Mouse (Mus musculus): ENCODE measurements around the gene Nkx3-2. TPM values are rescaled to one million over a fixed set of nuclear protein-coding genes. Genes with fewer than 3 reads are reported as not detected.
A peak's percentile ranks its signal among the peaks of the same experiment; 100 is the strongest.

The Nkx3-2 gene
- polyA plus RNA-seq, 2 experiments: 5.7 to 10.4 TPM

GRCm38 (mm10) chr5:41758671-41759639 lies 5.3 kb downstream of the Nkx3-2 start:
- 11% methylated on average over 19 of the region's 19 CpGs for WGBS

GRCm38 (mm10) chr5:41757338-41757737 lies 7.0 kb downstream of the Nkx3-2 start:
- no peak for TF ChIP-seq POLR2A (IDR thresholded peaks at IDR 0.05; ENCODE audit: borderline replicate concordance, extremely low read depth, insufficient read depth, insufficient read length)
- Histone ChIP-seq H3K27me3 (ENCODE audit: control insufficient read depth, insufficient read depth, low read length) (peaks cover 93% of the 10 kb centered on the region), H3K4me3 (replicated peaks; ENCODE audit: low read length) (no peak overlapping the region), H3K36me3 (ENCODE audit: control insufficient read depth, insufficient read depth, low read length) (0 out of 2 replicates have a peak, but pooled peaks cover 2% of the 10 kb centered on the region), H3K9me3 (ENCODE audit: control insufficient read depth, low read length) (no peaks in the 10 kb centered on the region), H3K27ac (replicated peaks; ENCODE audit: low read depth, low read length) (no peak overlapping the region), H3K4me2 (replicated peaks; ENCODE audit: low read depth, low read length, severe bottlenecking) (no peak overlapping the region), H3K9ac (ENCODE audit: low read depth, low read length, severe bottlenecking) (no peak overlapping the region), H3K4me1 (ENCODE audit: control insufficient read depth, insufficient read depth, low read length) (0 out of 2 replicates have a peak, but pooled peaks cover 4% of the 10 kb centered on the region)
- 15% methylated on average over 5 of the region's 5 CpGs for WGBS
- no peak for DNase-seq (ENCODE audit: low spot score)
- no peak for ATAC-seq (ENCODE audit: low FRiP score, low read depth)

More at GRCm38 (mm10) chr5:41758671-41759639, 5.3 kb downstream of the Nkx3-2 start:
- H3K4me3 ChIP-seq (replicated peaks; ENCODE audit: low read length): no peak overlapping the region
- H3K9ac ChIP-seq (ENCODE audit: low read depth, low read length, severe bottlenecking): no peak overlapping the region
- no peak for DNase-seq (ENCODE audit: low spot score)
- no peak for TF ChIP-seq POLR2A (IDR thresholded peaks at IDR 0.05; ENCODE audit: borderline replicate concordance, extremely low read depth, insufficient read depth, insufficient read length)
- H3K4me2 ChIP-seq (replicated peaks; ENCODE audit: low read depth, low read length, severe bottlenecking): peak overlapping the region; percentile 17
- peaks cover 10% of the 10 kb centered on the region; the same call in 1 of the 2 replicates for H3K4me1 ChIP-seq (ENCODE audit: control insufficient read depth, insufficient read depth, low read length)
- peaks cover 93% of the 10 kb centered on the region for H3K27me3 ChIP-seq (ENCODE audit: control insufficient read depth, insufficient read depth, low read length)
- ATAC-seq (ENCODE audit: low FRiP score, low read depth): no peak
- no peaks in the 10 kb centered on the region for H3K9me3 ChIP-seq (ENCODE audit: control insufficient read depth, low read length)
- H3K36me3 ChIP-seq (ENCODE audit: control insufficient read depth, insufficient read depth, low read length): 0 out of 2 replicates have a peak, but pooled peaks cover 2% of the 10 kb centered on the region
- H3K27ac ChIP-seq (replicated peaks; ENCODE audit: low read depth, low read length): no peak overlapping the region

DNA sequence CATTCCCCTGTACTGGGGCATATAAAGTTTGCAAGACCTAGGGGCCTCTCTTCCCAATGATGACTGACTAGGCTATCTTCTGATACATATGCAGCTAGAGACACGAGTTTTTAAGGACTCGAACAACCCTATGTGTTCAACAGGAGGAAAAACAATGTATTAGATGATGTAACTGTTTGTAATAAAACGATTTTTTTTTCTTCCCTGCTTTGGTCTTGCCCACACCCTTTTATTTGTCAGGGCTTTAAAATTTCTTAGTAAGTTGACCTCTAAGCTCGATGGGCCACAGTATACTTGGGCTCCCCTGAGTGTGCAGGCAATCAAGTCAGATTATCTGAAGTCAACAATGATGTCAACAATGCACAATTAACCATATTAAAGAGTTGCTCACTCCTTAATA lies 7.9 kb downstream of the Nkx3-2 start:
- no peak overlapping the region for H3K4me3 ChIP-seq (replicated peaks; ENCODE audit: low read length)
- no peak overlapping the region for H3K9ac ChIP-seq (ENCODE audit: low read depth, low read length, severe bottlenecking)
- H3K36me3 ChIP-seq (ENCODE audit: control insufficient read depth, insufficient read depth, low read length): 0 out of 2 replicates have a peak, but pooled peaks cover under 1% of the 10 kb centered on the region
- no peaks in the 10 kb centered on the region for H3K9me3 ChIP-seq (ENCODE audit: control insufficient read depth, low read length)
- no peak overlapping the region for H3K27ac ChIP-seq (replicated peaks; ENCODE audit: low read depth, low read length)
- no peak overlapping the region for H3K4me2 ChIP-seq (replicated peaks; ENCODE audit: low read depth, low read length, severe bottlenecking)
- 8% methylated on average over 4 of the region's 4 CpGs for WGBS
- TF ChIP-seq POLR2A (IDR thresholded peaks at IDR 0.05; ENCODE audit: borderline replicate concordance, extremely low read depth, insufficient read depth, insufficient read length): no peak
- 0 out of 2 replicates have a peak, but pooled peaks cover under 1% of the 10 kb centered on the region for H3K4me1 ChIP-seq (ENCODE audit: control insufficient read depth, insufficient read depth, low read length)
- ATAC-seq (ENCODE audit: low FRiP score, low read depth): no peak
- peaks cover 93% of the 10 kb centered on the region for H3K27me3 ChIP-seq (ENCODE audit: control insufficient read depth, insufficient read depth, low read length)
- DNase-seq (ENCODE audit: low spot score): no peak

DNA sequence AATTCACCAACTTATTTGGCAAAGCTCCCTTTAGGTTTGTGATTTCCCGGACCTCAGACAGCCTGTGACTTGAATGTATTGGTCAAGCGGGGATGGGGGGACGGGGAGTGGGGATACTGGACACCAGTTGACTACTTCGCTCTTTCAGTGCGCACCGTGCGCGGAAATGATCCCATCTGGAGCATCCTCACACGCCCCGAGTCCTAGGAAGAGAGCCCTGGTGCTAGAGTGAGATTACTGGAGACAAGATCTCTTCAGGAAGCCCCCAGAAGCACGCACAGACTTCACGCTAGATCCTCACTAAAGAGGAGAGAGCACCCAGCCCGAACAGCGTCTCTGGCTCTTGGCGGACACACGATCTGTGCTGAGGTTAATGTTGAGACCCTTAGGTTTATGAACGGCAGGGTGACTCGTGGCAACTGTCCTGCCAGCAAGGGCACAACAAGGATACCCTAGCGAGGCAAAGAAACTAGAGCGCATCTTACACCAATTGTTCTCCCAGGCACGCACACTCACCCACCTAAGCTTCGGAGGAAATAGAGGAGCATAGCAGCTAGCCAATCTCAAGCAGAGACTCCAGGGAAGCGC lies 8.8 kb downstream of the Nkx3-2 start:
- DNase-seq (ENCODE audit: low spot score) (no peak), ATAC-seq (ENCODE audit: low FRiP score, low read depth) (no peak)
- 2% methylated on average over 23 of the region's 23 CpGs for WGBS
- no peak overlapping the region for H3K27ac ChIP-seq (replicated peaks; ENCODE audit: low read depth, low read length)
- no peak overlapping the region for H3K4me3 ChIP-seq (replicated peaks; ENCODE audit: low read length)
- H3K4me2 ChIP-seq (replicated peaks; ENCODE audit: low read depth, low read length, severe bottlenecking): no peak overlapping the region; the same call in 1 of the 2 replicates
- no peaks in the 10 kb centered on the region for H3K9me3 ChIP-seq (ENCODE audit: control insufficient read depth, low read length)
- peaks cover 96% of the 10 kb centered on the region for H3K27me3 ChIP-seq (ENCODE audit: control insufficient read depth, insufficient read depth, low read length)
- H3K36me3 ChIP-seq (ENCODE audit: control insufficient read depth, insufficient read depth, low read length): no peaks in the 10 kb centered on the region
- H3K4me1 ChIP-seq (ENCODE audit: control insufficient read depth, insufficient read depth, low read length): no peaks in the 10 kb centered on the region
- no peak overlapping the region for H3K9ac ChIP-seq (ENCODE audit: low read depth, low read length, severe bottlenecking)
- no peak for TF ChIP-seq POLR2A (IDR thresholded peaks at IDR 0.05; ENCODE audit: borderline replicate concordance, extremely low read depth, insufficient read depth, insufficient read length)

DNA sequence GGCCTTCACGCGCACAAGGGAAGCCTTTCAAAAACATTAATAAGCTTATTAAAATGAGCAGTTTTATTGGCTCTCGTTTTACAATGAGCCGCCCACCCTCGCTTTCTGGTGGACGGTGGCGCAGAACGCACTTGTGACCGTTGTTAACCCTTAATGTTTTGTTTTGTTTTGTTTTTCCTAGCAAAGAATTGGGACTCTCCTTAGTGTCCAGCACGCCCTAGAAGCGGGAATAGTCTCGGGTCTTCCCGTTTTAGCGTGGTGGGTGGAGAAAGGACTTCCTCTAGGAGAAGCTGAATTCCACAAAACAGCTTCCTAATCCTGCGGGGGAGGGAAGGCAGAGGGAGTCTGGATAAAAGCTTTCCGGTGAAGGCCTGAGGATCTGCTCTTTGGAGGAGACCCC lies 9.5 kb downstream of the Nkx3-2 start:
- peaks cover 96% of the 10 kb centered on the region for H3K27me3 ChIP-seq (ENCODE audit: control insufficient read depth, insufficient read depth, low read length)
- H3K4me3 ChIP-seq (replicated peaks; ENCODE audit: low read length): peak overlapping the region; percentile 3; the same call in 1 of the 2 replicates
- H3K9ac ChIP-seq (ENCODE audit: low read depth, low read length, severe bottlenecking): no peak overlapping the region
- ATAC-seq (ENCODE audit: low FRiP score, low read depth): no peak
- no peak for DNase-seq (ENCODE audit: low spot score)
- WGBS: 2% methylated on average over 16 of the region's 16 CpGs
- H3K4me1 ChIP-seq (ENCODE audit: control insufficient read depth, insufficient read depth, low read length): no peaks in the 10 kb centered on the region
- no peak overlapping the region for H3K27ac ChIP-seq (replicated peaks; ENCODE audit: low read depth, low read length)
- no peak for TF ChIP-seq POLR2A (IDR thresholded peaks at IDR 0.05; ENCODE audit: borderline replicate concordance, extremely low read depth, insufficient read depth, insufficient read length)
- H3K4me2 ChIP-seq (replicated peaks; ENCODE audit: low read depth, low read length, severe bottlenecking): peak overlapping the region; percentile 3; the same call in 1 of the 2 replicates
- H3K36me3 ChIP-seq (ENCODE audit: control insufficient read depth, insufficient read depth, low read length): no peaks in the 10 kb centered on the region
- no peaks in the 10 kb centered on the region for H3K9me3 ChIP-seq (ENCODE audit: control insufficient read depth, low read length)

Data from limb, embryonic 14.5 days (tissue).